Mouse (Mus musculus) liver, adult (tissue): Measurements from ENCODE around the gene Exosc6.

Experiments used
- GATA4 ChIP-seq: IDR thresholded peaks from 2 replicates; pipeline ENCODE4 v1.6.1; 2014; ENCODE audit warnings: mild to moderate bottlenecking, low read length; ENCODE audit not compliant: insufficient replicate concordance

Gene Exosc6

GRCm38 (mm10) chr8:111056158-111056663 is at the start of gene Exosc6:
Exosc6 (plus strand) TSS chr8:111056339.
- peak; percentile 34; the same call in 1 of the 2 replicates for TF ChIP-seq GATA4

GRCm38 (mm10) chr8:111027391-111027937 is 28.7 kb upstream of the Exosc6 start:
- TF ChIP-seq GATA4 = no peak

GRCm38 (mm10) chr8:111029589-111029988 is 26.6 kb upstream of the Exosc6 start:
- no peak for TF ChIP-seq GATA4

GRCm38 (mm10) chr8:111030045-111030444 is 26.1 kb upstream of the Exosc6 start:
- TF ChIP-seq GATA4 = no peak

- no peak for TF ChIP-seq GATA4
These were observed 24.6 kb upstream of the Exosc6 start, which contains the start of gene Ddx19b for GRCm38 (mm10) chr8:111031572-111031971. Ddx19b (minus strand) TSS chr8:111031751.

- TF ChIP-seq GATA4 = no peak
These were observed 23.2 kb upstream of the Exosc6 start, which contains the start of gene Aars for GRCm38 (mm10) chr8:111032916-111033315. Aars (plus strand) TSS chr8:111033144.

- no peak for TF ChIP-seq GATA4
These were observed 22.5 kb upstream of the Exosc6 start for GRCm38 (mm10) chr8:111033482-111034215.

GRCm38 (mm10) chr8:111034276-111034675 is 21.9 kb upstream of the Exosc6 start:
- TF ChIP-seq GATA4 = no peak

GRCm38 (mm10) chr8:111036591-111036990 is 19.5 kb upstream of the Exosc6 start:
- no peak for TF ChIP-seq GATA4

- TF ChIP-seq GATA4 = no peak
These were observed 13.6 kb upstream of the Exosc6 start for GRCm38 (mm10) chr8:111042546-111042945.

- TF ChIP-seq GATA4 = no peak
These were observed 12.0 kb upstream of the Exosc6 start for GRCm38 (mm10) chr8:111044003-111044734.

GRCm38 (mm10) chr8:111048694-111049093 is 7.4 kb upstream of the Exosc6 start:
- no peak for TF ChIP-seq GATA4

GRCm38 (mm10) chr8:111049106-111049505 is 7.0 kb upstream of the Exosc6 start:
- no peak for TF ChIP-seq GATA4

- TF ChIP-seq GATA4 = no peak
These were observed 2.2 kb upstream of the Exosc6 start for GRCm38 (mm10) chr8:111053827-111054518.

GRCm38 (mm10) chr8:111055031-111055634 is 1.0 kb upstream of the Exosc6 start:
- no peak for TF ChIP-seq GATA4
